ENCODE assay signal across 23 mouse cellular contexts in genomic region chr11:45214096-45214495, GRCm38 (mm10).
DNase-seq lines count a peak whose midpoint lies in the region; ATAC-seq lines count a peak whose summit lies in the region.
"Had no signal": no experiment of that assay in that cellular context is flagged by ENCODE, and none has a peak within 500 bp of the region (broad histone marks: within the 10 kb centered on the region; RNA-seq: fewer than 3 reads in every experiment).

No protein-coding gene starts in this region.

- H3K4me2 ChIP-seq in forebrain, embryonic 11.5 days (ENCODE audit: low read depth, low read length, severe bottlenecking) = no peak overlapping the region
- H3K4me2 ChIP-seq: forebrain, embryonic 15.5 days; heart, embryonic 11.5 days; intestine, embryonic 15.5 days had no signal

- no peaks in the 10 kb centered on the region for H3K4me1 ChIP-seq in forebrain, embryonic 11.5 days (replicated peaks; ENCODE audit: control insufficient read depth, insufficient read depth, low read length)
- H3K4me1 ChIP-seq: forebrain, embryonic 15.5 days; hindbrain, embryonic 10.5 days; intestine, embryonic 15.5 days; midbrain, embryonic 10.5 days had no signal

- no peak overlapping the region for H3K4me3 ChIP-seq in forebrain, embryonic 11.5 days (ENCODE audit: low read depth, low read length)
- H3K4me3 ChIP-seq: forebrain, embryonic 15.5 days; hindbrain, embryonic 10.5 days; intestine, embryonic 15.5 days; layer of hippocampus, adult 2 months; midbrain, embryonic 10.5 days; myocyte had no signal

- H3K27me3 ChIP-seq in forebrain, embryonic 11.5 days (ENCODE audit: control insufficient read depth, insufficient read depth, low read length) = no peaks in the 10 kb centered on the region
- H3K27me3 ChIP-seq: forebrain, embryonic 15.5 days; intestine, embryonic 15.5 days had no signal

- DNase-seq in lung, postnatal 10 days = peak; percentile 9
- no peak for DNase-seq in lung, adult 18-20 months
- peak; percentile 28 for DNase-seq in thymus, postnatal 14 days
- DNase-seq in thymus, adult 18-20 months = no peak
- peak; percentile 1 for DNase-seq in c-Kit-positive CD71-negative TER-119-negative erythroid progenitor cells, embryonic 14.5 days (ENCODE audit: low read depth)
- no peak for DNase-seq in embryo, embryonic 10 days (ENCODE audit: low spot score)
- DNase-seq in forebrain, embryonic 11.5 days (ENCODE audit: low spot score) = no peak
- DNase-seq: adrenal gland, postnatal 10 days; cerebellum, adult 8-10 months; cerebellum, postnatal 36 days; kidney, adult 9 months; kidney, postnatal 14 days had no signal

- no peak for ATAC-seq in forebrain, embryonic 11.5 days (replicated peaks; ENCODE audit: low FRiP score)
- ATAC-seq: activated CD4-positive, CD25-positive, alpha-beta regulatory T cell, adult 4 months; forebrain, embryonic 15.5 days; hindbrain, embryonic 16.5 days; intestine, embryonic 15.5 days; midbrain, embryonic 16.5 days had no signal

- H3K36me3 ChIP-seq in forebrain, embryonic 11.5 days (ENCODE audit: control insufficient read depth, insufficient read depth, low read length) = no peaks in the 10 kb centered on the region
- H3K36me3 ChIP-seq: forebrain, embryonic 15.5 days; hindbrain, embryonic 10.5 days; intestine, embryonic 15.5 days; midbrain, embryonic 10.5 days had no signal

- H3K27ac ChIP-seq in forebrain, embryonic 11.5 days (ENCODE audit: low read depth, low read length) = no peak overlapping the region
- H3K27ac ChIP-seq: forebrain, embryonic 15.5 days; hindbrain, embryonic 10.5 days; intestine, embryonic 15.5 days; layer of hippocampus, adult 2 months; midbrain, embryonic 10.5 days; stomach, postnatal 0 days had no signal

- no peak overlapping the region for H3K9ac ChIP-seq in forebrain, embryonic 11.5 days (ENCODE audit: low read length)
- H3K9ac ChIP-seq: forebrain, embryonic 15.5 days; intestine, embryonic 15.5 days had no signal

- whole genome bisulfite sequencing in forebrain, embryonic 11.5 days = 85% methylated on average over 1 of the region's 1 CpGs

- H3K9me3 ChIP-seq in forebrain, embryonic 11.5 days (ENCODE audit: control insufficient read depth, low read length) = no peaks in the 10 kb centered on the region
- H3K9me3 ChIP-seq: forebrain, embryonic 15.5 days; hindbrain, embryonic 10.5 days; intestine, embryonic 15.5 days; midbrain, embryonic 10.5 days had no signal

Comparison
In these comparisons a context has a peak if more than half of its experiments do, and no peak if none do; other contexts are left out.
1. DNase-seq: peak in lung, postnatal 10 days (single experiment), thymus, postnatal 14 days (single experiment) and c-Kit-positive CD71-negative TER-119-negative erythroid progenitor cells, embryonic 14.5 days (single experiment); none in lung, adult 18-20 months (0 of 2), thymus, adult 18-20 months (0 of 2), embryo, embryonic 10 days (single experiment) and forebrain, embryonic 11.5 days (single experiment).